Mouse (Mus musculus) monocyte, adult 59 days (primary cell): ENCODE data around the gene Cldn14. TPM values are rescaled to one million over a fixed set of nuclear protein-coding genes. Genes with fewer than 3 reads are reported as not detected.

Source experiments
- total RNA-seq, 2 experiments: library from RNA; stranded (reverse); gene quantifications; one replicate each; pipeline ENCODE4 v1.2.4; 2023

Gene Cldn14
- total RNA-seq: not detected

GRCm38 (mm10) chr16:94008737-94009136, at the start of gene Cldn14:
Gene Cldn14, minus strand, starts transcription at chr16:94008837.

GRCm38 (mm10) chr16:93883423-93884085, 125.1 kb downstream of the Cldn14 start, which contains the start of gene Chaf1b:
Gene Chaf1b, plus strand, starts transcription at chr16:93883901.

Other genes starting within 250 kb of the Cldn14 start
- 100 to 1,000 TPM; 114 to 148 TPM for gene Morc3, start 176.7 kb downstream of the Cldn14 start, total RNA-seq
- 1 to 10 TPM; 3.8 to 5.6 TPM for gene Chaf1b, start 124.9 kb downstream of the Cldn14 start, total RNA-seq
- not detected for gene Sim2, start 76.1 kb upstream of the Cldn14 start, total RNA-seq